Mouse (Mus musculus): ENCODE measurements around the gene Banf2. TPM values are rescaled to one million over a fixed set of nuclear protein-coding genes. Genes with fewer than 3 reads are reported as not detected.

The Banf2 gene
- polyA plus RNA-seq, 1 experiment from 2014 or later = not detected

- 34% methylated on average over 4 of the region's 4 CpGs for WGBS (ENCODE audit: insufficient replicate concordance)
- H3K36me3 ChIP-seq = no peaks in the 10 kb centered on the region
- H3K9me3 ChIP-seq (replicated peaks) = no peaks in the 10 kb centered on the region
- no peaks in the 10 kb centered on the region for H3K27me3 ChIP-seq
- no peak for ATAC-seq (ENCODE audit: low read depth)
- no peaks in the 10 kb centered on the region; the same call in none of the 2 replicates for H3K4me1 ChIP-seq (replicated peaks)
- no peak overlapping the region for H3K4me3 ChIP-seq (replicated peaks)
- DNase-seq = no peak
- no peak overlapping the region for H3K27ac ChIP-seq
- H3K4me2 ChIP-seq = no peak overlapping the region
- H3K9ac ChIP-seq = no peak overlapping the region
Observed at GRCm38 (mm10) chr2:144026456-144026855, 6.4 kb upstream of the Banf2 start.

GRCm38 (mm10) chr2:144030791-144031190 is 2.1 kb upstream of the Banf2 start:
- no peak for DNase-seq
- no peak overlapping the region for H3K9ac ChIP-seq
- no peaks in the 10 kb centered on the region for H3K9me3 ChIP-seq (replicated peaks)
- H3K27me3 ChIP-seq = no peaks in the 10 kb centered on the region
- no peak for ATAC-seq (ENCODE audit: low read depth)
- H3K36me3 ChIP-seq = no peaks in the 10 kb centered on the region
- no peak overlapping the region for H3K4me2 ChIP-seq
- WGBS (ENCODE audit: insufficient replicate concordance) = 67% methylated on average over 7 of the region's 7 CpGs
- H3K27ac ChIP-seq = no peak overlapping the region
- H3K4me1 ChIP-seq (replicated peaks) = no peaks in the 10 kb centered on the region; the same call in 1 of the 2 replicates
- H3K4me3 ChIP-seq (replicated peaks) = no peak overlapping the region

- no peaks in the 10 kb centered on the region for H3K27me3 ChIP-seq
- no peaks in the 10 kb centered on the region for H3K36me3 ChIP-seq
- no peaks in the 10 kb centered on the region for H3K4me1 ChIP-seq (replicated peaks)
- no peak overlapping the region for H3K27ac ChIP-seq
- DNase-seq = no peak
- no peak overlapping the region for H3K9ac ChIP-seq
- H3K9me3 ChIP-seq (replicated peaks) = no peaks in the 10 kb centered on the region
- no peak overlapping the region for H3K4me2 ChIP-seq
- ATAC-seq (ENCODE audit: low read depth) = no peak
- no peak overlapping the region for H3K4me3 ChIP-seq (replicated peaks)
- WGBS (ENCODE audit: insufficient replicate concordance) = 66% methylated on average over 6 of the region's 6 CpGs
Observed at GRCm38 (mm10) chr2:144044726-144045125, 11.9 kb downstream of the Banf2 start.

- H3K27me3 ChIP-seq = no peaks in the 10 kb centered on the region
- no peak overlapping the region for H3K9ac ChIP-seq
- H3K4me2 ChIP-seq = no peak overlapping the region
- no peak for DNase-seq
- WGBS (ENCODE audit: insufficient replicate concordance) = 52% methylated on average over 5 of the region's 5 CpGs
- no peak overlapping the region for H3K4me3 ChIP-seq (replicated peaks)
- no peak for ATAC-seq (ENCODE audit: low read depth)
- H3K4me1 ChIP-seq (replicated peaks) = no peaks in the 10 kb centered on the region
- H3K9me3 ChIP-seq (replicated peaks) = no peaks in the 10 kb centered on the region
- no peak overlapping the region for H3K27ac ChIP-seq
- H3K36me3 ChIP-seq = no peaks in the 10 kb centered on the region
Observed at GRCm38 (mm10) chr2:144045756-144046560, 13.1 kb downstream of the Banf2 start.

GRCm38 (mm10) chr2:144046916-144047315 is 14.1 kb downstream of the Banf2 start:
- Histone ChIP-seq H3K4me1 (replicated peaks) (no peaks in the 10 kb centered on the region), H3K4me3 (replicated peaks) (no peak overlapping the region), H3K9ac (no peak overlapping the region), H3K4me2 (no peak overlapping the region; the same call in 1 of the 2 replicates), H3K36me3 (no peaks in the 10 kb centered on the region), H3K27ac (no peak overlapping the region; the same call in 1 of the 2 replicates), H3K9me3 (replicated peaks) (no peaks in the 10 kb centered on the region), H3K27me3 (no peaks in the 10 kb centered on the region)
- DNase-seq = no peak
- WGBS (ENCODE audit: insufficient replicate concordance) = 30% methylated on average over 11 of the region's 11 CpGs
- 0 out of 2 replicates have a peak, but pooled peaks have one; percentile 18 for ATAC-seq (ENCODE audit: low read depth)

GRCm38 (mm10) chr2:144050146-144050680 is 17.4 kb downstream of the Banf2 start:
- Histone ChIP-seq H3K9me3 (replicated peaks) (no peaks in the 10 kb centered on the region), H3K4me2 (no peak overlapping the region), H3K4me1 (replicated peaks) (no peaks in the 10 kb centered on the region), H3K9ac (no peak overlapping the region), H3K36me3 (no peaks in the 10 kb centered on the region), H3K27me3 (no peaks in the 10 kb centered on the region), H3K4me3 (replicated peaks) (no peak overlapping the region), H3K27ac (no peak overlapping the region)
- 47% methylated on average over 8 of the region's 8 CpGs for WGBS (ENCODE audit: insufficient replicate concordance)
- DNase-seq (no peak), ATAC-seq (ENCODE audit: low read depth) (no peak)

- Histone ChIP-seq H3K4me3 (replicated peaks) (no peak overlapping the region), H3K27ac (no peak overlapping the region), H3K4me1 (replicated peaks) (no peaks in the 10 kb centered on the region), H3K4me2 (no peak overlapping the region), H3K9ac (no peak overlapping the region), H3K9me3 (replicated peaks) (no peaks in the 10 kb centered on the region), H3K36me3 (no peaks in the 10 kb centered on the region), H3K27me3 (no peaks in the 10 kb centered on the region)
- DNase-seq (no peak), ATAC-seq (ENCODE audit: low read depth) (no peak)
- 51% methylated on average over 6 of the region's 6 CpGs for WGBS (ENCODE audit: insufficient replicate concordance)
Observed at GRCm38 (mm10) chr2:144050861-144051260, 18.0 kb downstream of the Banf2 start.

GRCm38 (mm10) chr2:144052410-144053065 is 19.7 kb downstream of the Banf2 start:
- DNase-seq (no peak), ATAC-seq (ENCODE audit: low read depth) (no peak)
- Histone ChIP-seq H3K9me3 (replicated peaks) (no peaks in the 10 kb centered on the region), H3K27me3 (no peaks in the 10 kb centered on the region), H3K27ac (no peak overlapping the region), H3K4me3 (replicated peaks) (no peak overlapping the region), H3K9ac (no peak overlapping the region), H3K4me2 (no peak overlapping the region), H3K4me1 (replicated peaks) (no peaks in the 10 kb centered on the region), H3K36me3 (no peaks in the 10 kb centered on the region)
- 71% methylated on average over 8 of the region's 8 CpGs for WGBS (ENCODE audit: insufficient replicate concordance)

- Histone ChIP-seq H3K9ac (no peak overlapping the region), H3K4me2 (no peak overlapping the region), H3K36me3 (no peaks in the 10 kb centered on the region), H3K4me3 (replicated peaks) (no peak overlapping the region), H3K27me3 (no peaks in the 10 kb centered on the region), H3K9me3 (replicated peaks) (no peaks in the 10 kb centered on the region), H3K4me1 (replicated peaks) (no peaks in the 10 kb centered on the region), H3K27ac (no peak overlapping the region)
- 71% methylated on average over 2 of the region's 2 CpGs for WGBS (ENCODE audit: insufficient replicate concordance)
- ATAC-seq (ENCODE audit: low read depth) (no peak), DNase-seq (no peak)
Observed at GRCm38 (mm10) chr2:144057735-144058134, 24.9 kb downstream of the Banf2 start.

- Histone ChIP-seq H3K9me3 (replicated peaks) (no peaks in the 10 kb centered on the region), H3K36me3 (no peaks in the 10 kb centered on the region), H3K4me1 (replicated peaks) (no peaks in the 10 kb centered on the region), H3K27me3 (no peaks in the 10 kb centered on the region), H3K9ac (no peak overlapping the region), H3K4me3 (replicated peaks) (no peak overlapping the region), H3K4me2 (no peak overlapping the region), H3K27ac (no peak overlapping the region)
- no peak for ATAC-seq (ENCODE audit: low read depth)
- 57% methylated on average over 6 of the region's 6 CpGs for WGBS (ENCODE audit: insufficient replicate concordance)
- no peak for DNase-seq
Observed at GRCm38 (mm10) chr2:144061701-144062100, 28.8 kb downstream of the Banf2 start.

GRCm38 (mm10) chr2:144065499-144065898 is 32.6 kb downstream of the Banf2 start:
- Histone ChIP-seq H3K27ac (no peak overlapping the region), H3K4me3 (replicated peaks) (no peak overlapping the region), H3K27me3 (no peaks in the 10 kb centered on the region), H3K4me2 (no peak overlapping the region), H3K4me1 (replicated peaks) (no peaks in the 10 kb centered on the region), H3K9me3 (replicated peaks) (no peaks in the 10 kb centered on the region), H3K36me3 (no peaks in the 10 kb centered on the region), H3K9ac (no peak overlapping the region)
- 76% methylated on average over 2 of the region's 2 CpGs for WGBS (ENCODE audit: insufficient replicate concordance)
- DNase-seq = no peak
- no peak for ATAC-seq (ENCODE audit: low read depth)
